Mouse (Mus musculus): ENCODE measurements at regions not wholly inside any gene's neighbourhood (a gene's known extent, or its start where the extent isn't known, plus 50 kb on each side); places are given as distances from the start of the nearest gene placed in this dataset.

- dilution Hi-C loops (cut with MboI; ENCODE audit: extremely low pct_ligation_motif_present, extremely low pct_unique_long_range_greater_than_20kb, low sequenced_read_pairs) (no loop called here), in situ Hi-C loops (cut with MboI; ENCODE audit: low pct_ligation_motif_present, low pct_unique_long_range_greater_than_20kb, low sequenced_read_pairs) (no loop called here)
- Histone ChIP-seq H3K36me3 (replicated peaks in 1 of 2; ENCODE audit: control insufficient read depth in 1 of 2, insufficient read depth in 1 of 2, low read length in 1 of 2) (no peaks in the 10 kb centered on the region), H3K9ac (ENCODE audit: insufficient read depth, low read depth) (no peak overlapping the region), H3K79me2 (replicated peaks; ENCODE audit: control insufficient read depth, extremely low read depth, insufficient read depth, poor library complexity, severe bottlenecking) (no peaks in the 10 kb centered on the region), H3K4me1 (ENCODE audit: control insufficient read depth in 1 of 2, insufficient read depth in 2 of 2) (no peaks in the 10 kb centered on the region), H3K27ac (ENCODE audit: insufficient read depth, low read depth) (no peak overlapping the region), H3K4me3 (replicated peaks in 1 of 3; ENCODE audit: low read depth in 2 of 3, low read length in 2 of 3, poor library complexity in 1 of 3) (no peak overlapping the region), H3K9me3 (replicated peaks; ENCODE audit: low read length) (no peaks in the 10 kb centered on the region), H3K4me2 (ENCODE audit: insufficient read depth, low read depth, poor library complexity, severe bottlenecking) (no peak overlapping the region), H3K27me3 (replicated peaks) (no peaks in the 10 kb centered on the region)
- peak; percentile 2 for DNase-seq (ENCODE audit: extremely low read depth)
- TF ChIP-seq CTCF (conservative IDR thresholded peaks at IDR 0.05 in 1 of 2, IDR thresholded peaks at IDR 0.05 in 1 of 2; ENCODE audit: low read depth in 2 of 2, low read length in 2 of 2) (peak in 1 of 2 experiments; percentile 16; a peak in 1 of 4 replicates), EP300 (IDR thresholded peaks at IDR 0.05; ENCODE audit: low read length) (no peak), UBTF (IDR thresholded peaks at IDR 0.05; ENCODE audit: low read depth, low read length) (no peak), USF1 (IDR thresholded peaks at IDR 0.05; ENCODE audit: low read depth, low read length) (no peak)
These were observed 1250.5 kb downstream of the Hace1 start for GRCm38 (mm10) chr10:46828164-46828563.

GRCm38 (mm10) chr10:46845578-46846314, 1268.1 kb downstream of the Hace1 start:
- no peaks in the 10 kb centered on the region for H3K27me3 ChIP-seq (replicated peaks)
- no peaks in the 10 kb centered on the region for H3K9me3 ChIP-seq (replicated peaks; ENCODE audit: low read length)
- H3K4me2 ChIP-seq (ENCODE audit: insufficient read depth, low read depth, poor library complexity, severe bottlenecking): no peak overlapping the region
- H3K27ac ChIP-seq (ENCODE audit: insufficient read depth, low read depth): no peak overlapping the region
- no peak overlapping the region for H3K9ac ChIP-seq (ENCODE audit: insufficient read depth, low read depth)
- in situ Hi-C loops (cut with MboI; ENCODE audit: low pct_ligation_motif_present, low pct_unique_long_range_greater_than_20kb, low sequenced_read_pairs): no loop called here
- H3K36me3 ChIP-seq (replicated peaks in 1 of 2; ENCODE audit: control insufficient read depth in 1 of 2, insufficient read depth in 1 of 2, low read length in 1 of 2): no peaks in the 10 kb centered on the region
- no peaks in the 10 kb centered on the region for H3K4me1 ChIP-seq (ENCODE audit: control insufficient read depth in 1 of 2, insufficient read depth in 2 of 2)
- dilution Hi-C loops (cut with MboI; ENCODE audit: extremely low pct_ligation_motif_present, extremely low pct_unique_long_range_greater_than_20kb, low sequenced_read_pairs): no loop called here
- no peak overlapping the region for H3K4me3 ChIP-seq (replicated peaks in 1 of 3; ENCODE audit: low read depth in 2 of 3, low read length in 2 of 3, poor library complexity in 1 of 3)
- TF ChIP-seq ZKSCAN1 (IDR thresholded peaks at IDR 0.05; ENCODE audit: borderline replicate concordance, low read depth, low read length) (no peak), NRF1 (IDR thresholded peaks at IDR 0.05; ENCODE audit: low read depth, low read length) (no peak), USF2 (conservative IDR thresholded peaks at IDR 0.05; ENCODE audit: low read depth, low read length) (no peak), BHLHE40 (IDR thresholded peaks at IDR 0.05; ENCODE audit: low read depth, low read length) (no peak), JUN (IDR thresholded peaks at IDR 0.05; ENCODE audit: insufficient read depth, low read depth, low read length) (no peak), GABPA (IDR thresholded peaks at IDR 0.05; ENCODE audit: insufficient replicate concordance, low read depth, low read length) (no peak), MAZ (IDR thresholded peaks at IDR 0.05; ENCODE audit: low read depth, low read length) (no peak), CHD1 (IDR thresholded peaks at IDR 0.05; ENCODE audit: low read depth, low read length) (no peak), MAFK (IDR thresholded peaks at IDR 0.05; ENCODE audit: insufficient replicate concordance, low read length) (no peak), MYC (IDR thresholded peaks at IDR 0.05; ENCODE audit: low read depth, low read length) (no peak), EP300 (IDR thresholded peaks at IDR 0.05; ENCODE audit: low read length) (no peak), MAX (IDR thresholded peaks at IDR 0.05; ENCODE audit: low read length) (no peak), CHD2 (IDR thresholded peaks at IDR 0.05; ENCODE audit: low read length) (no peak)
- DNase-seq (ENCODE audit: extremely low read depth): no peak
- H3K79me2 ChIP-seq (replicated peaks; ENCODE audit: control insufficient read depth, extremely low read depth, insufficient read depth, poor library complexity, severe bottlenecking): no peaks in the 10 kb centered on the region

Data from CH12.LX (cell line).